Mouse (Mus musculus): ENCODE data around the gene B4galt2. TPM values are rescaled to one million over a fixed set of nuclear protein-coding genes. Genes with fewer than 3 reads are reported as not detected.

The B4galt2 gene
- polyA plus RNA-seq, 1 experiment from 2014 or later: 18.2 TPM

GRCm38 (mm10) chr4:117915489-117916105, 32.3 kb upstream of the B4galt2 start:
- Histone ChIP-seq H3K9ac (ENCODE audit: low read length) (peak overlapping the region; percentile 91), H3K4me2 (ENCODE audit: low read length) (peak overlapping the region; percentile 96), H3K36me3 (ENCODE audit: control insufficient read depth, insufficient read depth, low read length) (peaks cover 24% of the 10 kb centered on the region), H3K27ac (replicated peaks in 1 of 2; ENCODE audit: control insufficient read depth in 1 of 2, insufficient read depth in 1 of 2, low read depth in 2 of 2, low read length in 2 of 2) (peak overlapping the region; percentile 57 to 87; a peak in 3 of 4 replicates), H3K9me3 (ENCODE audit: control insufficient read depth, low read length) (no peaks in the 10 kb centered on the region), H3K4me1 (ENCODE audit: control insufficient read depth in 2 of 2, insufficient read depth in 2 of 2, low read length in 2 of 2) (peaks cover 38 to 44% of the 10 kb centered on the region in 2 experiments), H3K27me3 (ENCODE audit: control insufficient read depth, insufficient read depth, low read length) (no peaks in the 10 kb centered on the region), H3K4me3 (ENCODE audit: control insufficient read depth in 1 of 2, insufficient read depth in 1 of 2, low read depth in 1 of 2, low read length in 2 of 2) (peak overlapping the region; percentile 65 to 85)
- 2% methylated on average over 19 of the region's 19 CpGs for WGBS
- ATAC-seq (ENCODE audit: insufficient number of reproducible peaks, insufficient read depth, low FRiP score, low read depth): no peak

GRCm38 (mm10) chr4:117914591-117915442, 31.5 kb upstream of the B4galt2 start, which contains the start of gene Ipo13:
TSS of gene Ipo13 (minus strand) at chr4:117914999.
- H3K4me3 ChIP-seq (ENCODE audit: control insufficient read depth in 1 of 2, insufficient read depth in 1 of 2, low read depth in 1 of 2, low read length in 2 of 2): peak within 1 kb of the TSS; percentile 65 to 85
- no peaks in the 10 kb centered on the region for H3K9me3 ChIP-seq (ENCODE audit: control insufficient read depth, low read length)
- under 1% methylated on average over 61 of the region's 61 CpGs for WGBS
- peaks cover 38 to 44% of the 10 kb centered on the region in 2 experiments for H3K4me1 ChIP-seq (ENCODE audit: control insufficient read depth in 2 of 2, insufficient read depth in 2 of 2, low read length in 2 of 2)
- H3K9ac ChIP-seq (ENCODE audit: low read length): peak within 1 kb of the TSS; percentile 91
- peaks cover 31% of the 10 kb centered on the region for H3K36me3 ChIP-seq (ENCODE audit: control insufficient read depth, insufficient read depth, low read length)
- no peaks in the 10 kb centered on the region for H3K27me3 ChIP-seq (ENCODE audit: control insufficient read depth, insufficient read depth, low read length)
- peak; percentile 87 for ATAC-seq (ENCODE audit: insufficient number of reproducible peaks, insufficient read depth, low FRiP score, low read depth)
- H3K27ac ChIP-seq (replicated peaks in 1 of 2; ENCODE audit: control insufficient read depth in 1 of 2, insufficient read depth in 1 of 2, low read depth in 2 of 2, low read length in 2 of 2): peak within 1 kb of the TSS; percentile 87 to 95
- H3K4me2 ChIP-seq (ENCODE audit: low read length): peak within 1 kb of the TSS; percentile 96

GRCm38 (mm10) chr4:117914031-117914430, 30.7 kb upstream of the B4galt2 start:
- H3K27ac ChIP-seq (replicated peaks in 1 of 2; ENCODE audit: control insufficient read depth in 1 of 2, insufficient read depth in 1 of 2, low read depth in 2 of 2, low read length in 2 of 2): 0 out of 4 replicates have a peak overlapping the region, but pooled peaks of 1 of the 2 experiments have one; percentile 87
- no peak for ATAC-seq (ENCODE audit: insufficient number of reproducible peaks, insufficient read depth, low FRiP score, low read depth)
- H3K27me3 ChIP-seq (ENCODE audit: control insufficient read depth, insufficient read depth, low read length): no peaks in the 10 kb centered on the region
- WGBS: 14% methylated on average over 8 of the region's 8 CpGs
- peak overlapping the region; percentile 96 for H3K4me2 ChIP-seq (ENCODE audit: low read length)
- peaks cover 39 to 46% of the 10 kb centered on the region in 2 experiments for H3K4me1 ChIP-seq (ENCODE audit: control insufficient read depth in 2 of 2, insufficient read depth in 2 of 2, low read length in 2 of 2)
- no peaks in the 10 kb centered on the region for H3K9me3 ChIP-seq (ENCODE audit: control insufficient read depth, low read length)
- H3K9ac ChIP-seq (ENCODE audit: low read length): peak overlapping the region; percentile 91
- peaks cover 36% of the 10 kb centered on the region for H3K36me3 ChIP-seq (ENCODE audit: control insufficient read depth, insufficient read depth, low read length)
- peak overlapping the region; percentile 65 to 85 for H3K4me3 ChIP-seq (ENCODE audit: control insufficient read depth in 1 of 2, insufficient read depth in 1 of 2, low read depth in 1 of 2, low read length in 2 of 2)

- Histone ChIP-seq H3K9ac (ENCODE audit: low read length) (peak overlapping the region; percentile 91), H3K4me1 (ENCODE audit: control insufficient read depth in 2 of 2, insufficient read depth in 2 of 2, low read length in 2 of 2) (peaks cover 35 to 44% of the 10 kb centered on the region in 2 experiments), H3K4me3 (ENCODE audit: control insufficient read depth in 1 of 2, insufficient read depth in 1 of 2, low read depth in 1 of 2, low read length in 2 of 2) (peak overlapping the region; percentile 65 to 85; a peak in 3 of 4 replicates), H3K27me3 (ENCODE audit: control insufficient read depth, insufficient read depth, low read length) (no peaks in the 10 kb centered on the region), H3K36me3 (ENCODE audit: control insufficient read depth, insufficient read depth, low read length) (peaks cover 37% of the 10 kb centered on the region), H3K9me3 (ENCODE audit: control insufficient read depth, low read length) (no peaks in the 10 kb centered on the region), H3K27ac (replicated peaks in 1 of 2; ENCODE audit: control insufficient read depth in 1 of 2, insufficient read depth in 1 of 2, low read depth in 2 of 2, low read length in 2 of 2) (0 out of 4 replicates have a peak overlapping the region, but pooled peaks of 1 of the 2 experiments have one; percentile 87), H3K4me2 (ENCODE audit: low read length) (peak overlapping the region; percentile 96)
- WGBS: 34% methylated on average over 3 of the region's 3 CpGs
- no peak for ATAC-seq (ENCODE audit: insufficient number of reproducible peaks, insufficient read depth, low FRiP score, low read depth)
Observed at GRCm38 (mm10) chr4:117913421-117913820, 30.1 kb upstream of the B4galt2 start.

DNA sequence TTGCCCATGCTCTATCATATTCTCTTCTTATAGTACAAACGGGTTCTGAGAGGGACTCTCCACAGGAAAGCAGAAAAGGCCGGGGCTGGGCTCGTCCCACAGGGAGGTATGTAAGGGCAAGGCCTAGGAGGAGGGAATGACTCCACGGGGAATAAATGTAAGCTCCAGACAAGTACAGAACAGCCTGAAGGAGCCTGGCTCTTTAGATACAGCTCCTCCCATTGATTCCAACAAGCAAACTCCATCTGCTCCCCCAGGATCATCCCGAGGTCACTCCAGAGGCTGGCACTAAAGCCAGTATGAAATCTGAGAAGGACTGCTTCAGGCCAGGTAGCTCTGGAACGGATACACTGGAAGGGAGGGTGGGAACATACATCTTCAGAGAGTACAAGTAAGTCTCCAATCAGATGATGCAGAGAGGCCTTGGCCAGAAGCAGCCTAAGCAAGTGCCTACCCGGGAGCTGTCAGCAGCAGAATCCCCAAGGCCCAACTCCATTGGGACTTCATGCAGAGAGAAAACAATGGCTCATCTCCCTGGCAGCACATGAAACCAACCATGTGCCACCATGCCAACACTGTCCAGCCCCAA, 29.5 kb upstream of the B4galt2 start:
- Histone ChIP-seq H3K4me3 (ENCODE audit: control insufficient read depth in 1 of 2, insufficient read depth in 1 of 2, low read depth in 1 of 2, low read length in 2 of 2) (no peak overlapping the region), H3K27ac (replicated peaks in 1 of 2; ENCODE audit: control insufficient read depth in 1 of 2, insufficient read depth in 1 of 2, low read depth in 2 of 2, low read length in 2 of 2) (no peak overlapping the region), H3K9me3 (ENCODE audit: control insufficient read depth, low read length) (no peaks in the 10 kb centered on the region), H3K36me3 (ENCODE audit: control insufficient read depth, insufficient read depth, low read length) (peaks cover 43% of the 10 kb centered on the region), H3K9ac (ENCODE audit: low read length) (peak overlapping the region; percentile 18; the same call in 1 of the 2 replicates), H3K4me2 (ENCODE audit: low read length) (peak overlapping the region; percentile 96), H3K4me1 (ENCODE audit: control insufficient read depth in 2 of 2, insufficient read depth in 2 of 2, low read length in 2 of 2) (peaks cover 31 to 37% of the 10 kb centered on the region in 2 experiments), H3K27me3 (ENCODE audit: control insufficient read depth, insufficient read depth, low read length) (no peaks in the 10 kb centered on the region)
- ATAC-seq (ENCODE audit: insufficient number of reproducible peaks, insufficient read depth, low FRiP score, low read depth): no peak
- WGBS: 60% methylated on average over 7 of the region's 7 CpGs

- Histone ChIP-seq H3K4me3 (ENCODE audit: control insufficient read depth in 1 of 2, insufficient read depth in 1 of 2, low read depth in 1 of 2, low read length in 2 of 2) (no peak overlapping the region), H3K4me1 (ENCODE audit: control insufficient read depth in 2 of 2, insufficient read depth in 2 of 2, low read length in 2 of 2) (peaks cover 25 to 31% of the 10 kb centered on the region in 2 experiments), H3K4me2 (ENCODE audit: low read length) (no peak overlapping the region), H3K27me3 (ENCODE audit: control insufficient read depth, insufficient read depth, low read length) (no peaks in the 10 kb centered on the region), H3K27ac (replicated peaks in 1 of 2; ENCODE audit: control insufficient read depth in 1 of 2, insufficient read depth in 1 of 2, low read depth in 2 of 2, low read length in 2 of 2) (no peak overlapping the region), H3K9me3 (ENCODE audit: control insufficient read depth, low read length) (no peaks in the 10 kb centered on the region), H3K36me3 (ENCODE audit: control insufficient read depth, insufficient read depth, low read length) (peaks cover 48% of the 10 kb centered on the region), H3K9ac (ENCODE audit: low read length) (no peak overlapping the region)
- no peak for ATAC-seq (ENCODE audit: insufficient number of reproducible peaks, insufficient read depth, low FRiP score, low read depth)
- WGBS: 92% methylated on average over 13 of the region's 13 CpGs
Observed at GRCm38 (mm10) chr4:117912131-117912561, 28.9 kb upstream of the B4galt2 start.

GRCm38 (mm10) chr4:117908834-117909453, 25.7 kb upstream of the B4galt2 start:
- Histone ChIP-seq H3K27ac (replicated peaks in 1 of 2; ENCODE audit: control insufficient read depth in 1 of 2, insufficient read depth in 1 of 2, low read depth in 2 of 2, low read length in 2 of 2) (no peak overlapping the region), H3K4me2 (ENCODE audit: low read length) (no peak overlapping the region), H3K27me3 (ENCODE audit: control insufficient read depth, insufficient read depth, low read length) (no peaks in the 10 kb centered on the region), H3K4me1 (ENCODE audit: control insufficient read depth in 2 of 2, insufficient read depth in 2 of 2, low read length in 2 of 2) (peaks cover 14 to 24% of the 10 kb centered on the region in 2 experiments), H3K36me3 (ENCODE audit: control insufficient read depth, insufficient read depth, low read length) (peaks cover 77% of the 10 kb centered on the region), H3K4me3 (ENCODE audit: control insufficient read depth in 1 of 2, insufficient read depth in 1 of 2, low read depth in 1 of 2, low read length in 2 of 2) (no peak overlapping the region), H3K9ac (ENCODE audit: low read length) (no peak overlapping the region), H3K9me3 (ENCODE audit: control insufficient read depth, low read length) (no peaks in the 10 kb centered on the region)
- WGBS: 84% methylated on average over 8 of the region's 8 CpGs
- no peak for ATAC-seq (ENCODE audit: insufficient number of reproducible peaks, insufficient read depth, low FRiP score, low read depth)

All from heart, embryonic 14.5 days (tissue).